Mouse (Mus musculus): Measurements from ENCODE around the gene Ntan1. TPM values are rescaled to one million over a fixed set of nuclear protein-coding genes. Genes with fewer than 3 reads are reported as not detected.
"Not testable (repeated sequence)": the region's sequence is repeated elsewhere in the genome, so short reads cannot be mapped to it uniquely, and the experiment has no call there.

The Ntan1 gene
- polyA plus RNA-seq, 1 experiment from 2014 or later, result 152 TPM

DNA sequence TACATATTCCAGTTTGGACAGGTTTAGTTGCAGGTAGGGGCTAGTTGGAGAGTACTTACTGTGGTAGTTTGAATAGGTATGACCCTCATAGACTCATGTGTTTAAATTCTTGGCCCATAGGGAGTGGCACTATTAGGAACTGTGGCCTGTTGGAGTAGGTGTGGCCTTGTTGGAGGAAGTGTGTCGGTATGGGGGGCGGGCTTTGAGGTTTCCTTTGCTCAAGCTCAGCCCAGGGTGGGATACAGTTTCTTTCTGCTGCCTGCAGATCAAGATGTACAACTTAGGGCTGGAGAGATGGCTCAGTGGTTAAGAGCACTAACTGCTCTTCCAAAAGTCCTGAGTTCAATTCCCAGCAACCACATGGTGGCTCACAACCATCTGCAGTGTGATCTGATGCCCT, 25.2 kb upstream of the Ntan1 start:
- WGBS, result 100% methylated on average over 2 of the region's 2 CpGs
- not testable (repeated sequence) for ATAC-seq (ENCODE audit: insufficient read depth, low FRiP score, low TSS enrichment); H3K4me1 ChIP-seq (ENCODE audit: control insufficient read depth, insufficient read depth, low read length); H3K4me3 ChIP-seq (ENCODE audit: low read depth, low read length); H3K27me3 ChIP-seq (ENCODE audit: control insufficient read depth, insufficient read depth, low read length); H3K9me3 ChIP-seq (ENCODE audit: control insufficient read depth, low read length); H3K9ac ChIP-seq (ENCODE audit: low read length); DNase-seq (ENCODE audit: low spot score); H3K4me2 ChIP-seq (ENCODE audit: low read depth); H3K27ac ChIP-seq (ENCODE audit: low read depth, low read length)
- peaks cover 26% of the 10 kb centered on the region for H3K36me3 ChIP-seq (ENCODE audit: control insufficient read depth, insufficient read depth, low read length)

DNA sequence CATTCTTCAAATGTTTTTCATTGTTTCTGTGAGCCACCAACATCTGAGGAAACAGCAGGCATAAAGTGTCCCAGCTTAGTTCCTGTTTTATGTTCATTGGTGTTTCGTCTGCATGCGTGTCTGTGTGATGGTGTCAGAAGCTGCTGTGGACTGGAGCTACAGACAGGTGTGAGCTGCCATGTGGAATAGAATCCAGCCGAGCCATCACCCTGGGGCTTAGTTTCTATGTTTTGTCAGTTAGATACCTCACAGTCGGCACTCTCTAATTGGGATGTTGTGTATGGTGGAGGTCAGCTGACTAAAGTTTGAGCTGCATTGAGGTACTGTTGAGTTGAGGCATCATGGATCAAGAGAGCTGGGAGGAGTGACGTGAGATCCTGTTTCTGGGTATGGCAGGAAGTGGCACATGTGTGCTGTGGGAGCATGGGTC, 21.9 kb upstream of the Ntan1 start:
- Histone ChIP-seq H3K4me1 (ENCODE audit: control insufficient read depth, insufficient read depth, low read length) (no peaks in the 10 kb centered on the region), H3K9ac (ENCODE audit: low read length) (no peak overlapping the region), H3K4me2 (ENCODE audit: low read depth) (no peak overlapping the region), H3K36me3 (ENCODE audit: control insufficient read depth, insufficient read depth, low read length) (peaks cover 32% of the 10 kb centered on the region), H3K27me3 (ENCODE audit: control insufficient read depth, insufficient read depth, low read length) (no peaks in the 10 kb centered on the region), H3K9me3 (ENCODE audit: control insufficient read depth, low read length) (no peaks in the 10 kb centered on the region), H3K4me3 (ENCODE audit: low read depth, low read length) (no peak overlapping the region), H3K27ac (ENCODE audit: low read depth, low read length) (no peak overlapping the region)
- DNase-seq (ENCODE audit: low spot score) (no peak), ATAC-seq (ENCODE audit: insufficient read depth, low FRiP score, low TSS enrichment) (no peak)
- 93% methylated on average over 5 of the region's 5 CpGs for WGBS

DNA sequence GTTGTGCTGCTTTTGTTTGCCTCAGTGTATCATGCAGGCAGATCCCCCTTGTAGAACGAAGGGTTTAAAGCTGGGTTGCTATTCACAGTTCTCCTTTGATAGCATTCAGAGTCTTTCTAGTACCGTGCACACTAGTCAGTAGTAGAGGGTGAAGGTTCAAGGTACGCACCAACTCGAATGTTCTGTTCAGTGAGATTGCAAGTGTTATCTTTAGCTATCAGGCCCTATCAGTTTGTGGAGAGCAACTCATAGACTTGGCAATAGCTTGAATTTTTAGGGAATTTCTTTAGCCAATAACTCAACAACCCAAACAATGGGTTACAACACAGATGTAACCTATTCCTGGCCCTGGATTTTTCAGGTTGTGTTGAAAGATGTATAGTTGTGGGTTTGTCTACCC, 17.4 kb upstream of the Ntan1 start:
- Histone ChIP-seq H3K27me3 (ENCODE audit: control insufficient read depth, insufficient read depth, low read length) (no peaks in the 10 kb centered on the region), H3K4me2 (ENCODE audit: low read depth) (no peak overlapping the region), H3K36me3 (ENCODE audit: control insufficient read depth, insufficient read depth, low read length) (peaks cover 24% of the 10 kb centered on the region), H3K9me3 (ENCODE audit: control insufficient read depth, low read length) (no peaks in the 10 kb centered on the region), H3K4me1 (ENCODE audit: control insufficient read depth, insufficient read depth, low read length) (no peaks in the 10 kb centered on the region), H3K4me3 (ENCODE audit: low read depth, low read length) (no peak overlapping the region), H3K9ac (ENCODE audit: low read length) (no peak overlapping the region), H3K27ac (ENCODE audit: low read depth, low read length) (no peak overlapping the region)
- ATAC-seq (ENCODE audit: insufficient read depth, low FRiP score, low TSS enrichment), result no peak
- 93% methylated on average over 4 of the region's 4 CpGs for WGBS
- no peak for DNase-seq (ENCODE audit: low spot score)

DNA sequence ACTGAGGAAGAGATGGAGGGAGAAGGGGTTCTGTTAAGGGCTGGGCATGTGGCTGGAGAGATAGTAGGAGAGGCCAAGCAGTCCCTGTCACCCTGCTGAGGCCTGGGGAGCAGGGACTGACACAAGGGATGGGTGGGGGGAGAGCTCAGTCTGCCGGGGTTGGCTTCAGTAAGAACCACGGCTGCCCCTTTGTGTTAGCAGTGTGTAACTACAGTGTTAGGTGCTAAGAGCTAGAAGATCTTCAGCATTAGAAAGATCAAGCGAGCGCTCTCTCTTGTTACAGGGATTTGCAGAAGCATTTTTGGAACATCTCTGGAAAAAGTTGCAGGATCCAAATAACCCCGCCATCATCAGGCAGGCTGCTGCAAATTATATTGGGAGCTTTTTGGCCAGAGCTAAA, 14.0 kb upstream of the Ntan1 start:
- ATAC-seq (ENCODE audit: insufficient read depth, low FRiP score, low TSS enrichment), result no peak
- H3K9ac ChIP-seq (ENCODE audit: low read length), result no peak overlapping the region
- DNase-seq (ENCODE audit: low spot score), result no peak
- H3K27ac ChIP-seq (ENCODE audit: low read depth, low read length), result no peak overlapping the region
- H3K4me2 ChIP-seq (ENCODE audit: low read depth), result no peak overlapping the region
- H3K27me3 ChIP-seq (ENCODE audit: control insufficient read depth, insufficient read depth, low read length), result no peaks in the 10 kb centered on the region
- H3K4me3 ChIP-seq (ENCODE audit: low read depth, low read length), result no peak overlapping the region
- no peaks in the 10 kb centered on the region for H3K9me3 ChIP-seq (ENCODE audit: control insufficient read depth, low read length)
- H3K4me1 ChIP-seq (ENCODE audit: control insufficient read depth, insufficient read depth, low read length), result no peaks in the 10 kb centered on the region
- WGBS, result 91% methylated on average over 5 of the region's 5 CpGs
- H3K36me3 ChIP-seq (ENCODE audit: control insufficient read depth, insufficient read depth, low read length), result peaks cover 14% of the 10 kb centered on the region

- Histone ChIP-seq H3K4me1 (ENCODE audit: control insufficient read depth, insufficient read depth, low read length) (no peaks in the 10 kb centered on the region), H3K9ac (ENCODE audit: low read length) (no peak overlapping the region), H3K4me2 (ENCODE audit: low read depth) (no peak overlapping the region), H3K27me3 (ENCODE audit: control insufficient read depth, insufficient read depth, low read length) (no peaks in the 10 kb centered on the region), H3K27ac (ENCODE audit: low read depth, low read length) (no peak overlapping the region), H3K4me3 (ENCODE audit: low read depth, low read length) (no peak overlapping the region), H3K36me3 (ENCODE audit: control insufficient read depth, insufficient read depth, low read length) (peaks cover 19% of the 10 kb centered on the region), H3K9me3 (ENCODE audit: control insufficient read depth, low read length) (no peaks in the 10 kb centered on the region)
- no peak for DNase-seq (ENCODE audit: low spot score)
- no peak for ATAC-seq (ENCODE audit: insufficient read depth, low FRiP score, low TSS enrichment)
- 93% methylated on average over 4 of the region's 4 CpGs for WGBS
These were observed 11.0 kb upstream of the Ntan1 start for GRCm38 (mm10) chr16:13807616-13808015.

DNA sequence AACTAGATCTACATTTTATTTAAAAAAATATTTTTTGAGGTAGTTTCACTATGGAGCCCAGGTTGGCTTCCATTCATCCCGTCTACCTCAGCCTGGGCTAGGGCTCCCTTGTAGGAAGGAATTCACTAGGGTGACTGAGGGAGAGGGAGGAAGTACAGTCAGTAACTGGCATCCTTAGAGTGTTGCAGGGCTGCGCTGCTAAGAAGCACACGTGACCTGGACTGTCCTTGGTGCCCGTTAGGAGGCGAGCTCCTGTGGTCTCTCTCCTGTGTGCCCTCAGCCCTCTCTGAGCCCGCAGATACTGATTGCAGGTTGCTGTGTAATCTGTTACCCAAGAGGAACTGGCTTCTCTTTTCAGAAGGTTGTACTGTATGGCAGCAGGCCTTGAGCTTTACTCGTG, 10.2 kb upstream of the Ntan1 start:
- DNase-seq (ENCODE audit: low spot score), result no peak

DNA sequence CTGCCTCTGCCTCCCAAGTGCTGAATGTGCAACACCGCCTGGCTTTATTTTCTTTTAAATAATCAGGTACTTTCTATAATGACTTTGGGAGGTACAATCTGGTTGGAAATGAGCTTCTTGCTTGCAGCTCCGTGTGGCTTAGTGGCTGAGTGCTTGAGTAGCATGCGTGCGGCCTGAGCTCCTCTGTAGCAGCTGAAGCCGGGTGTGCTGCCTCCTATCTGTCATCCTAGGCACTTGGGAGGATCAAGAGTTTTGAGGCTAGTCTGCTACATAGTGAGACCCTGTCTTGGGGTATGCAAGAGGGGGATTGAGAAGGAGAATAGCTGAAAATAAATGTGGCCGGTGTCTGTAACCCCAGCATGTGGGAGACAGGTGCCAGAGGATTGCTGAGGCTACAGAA, 6.5 kb upstream of the Ntan1 start:
- no peaks in the 10 kb centered on the region for H3K9me3 ChIP-seq (ENCODE audit: control insufficient read depth, low read length)
- ATAC-seq (ENCODE audit: insufficient read depth, low FRiP score, low TSS enrichment) (no peak), DNase-seq (ENCODE audit: low spot score) (no peak)
- H3K36me3 ChIP-seq (ENCODE audit: control insufficient read depth, insufficient read depth, low read length), result peaks cover 25% of the 10 kb centered on the region
- WGBS, result 94% methylated on average over 6 of the region's 6 CpGs
- no peaks in the 10 kb centered on the region for H3K27me3 ChIP-seq (ENCODE audit: control insufficient read depth, insufficient read depth, low read length)
- H3K4me1 ChIP-seq (ENCODE audit: control insufficient read depth, insufficient read depth, low read length), result no peaks in the 10 kb centered on the region
- H3K27ac ChIP-seq (ENCODE audit: low read depth, low read length), result no peak overlapping the region
- no peak overlapping the region for H3K4me2 ChIP-seq (ENCODE audit: low read depth)
- no peak overlapping the region for H3K9ac ChIP-seq (ENCODE audit: low read length)
- H3K4me3 ChIP-seq (ENCODE audit: low read depth, low read length), result no peak overlapping the region

More for the DNA sequence above, 10.2 kb upstream of the Ntan1 start:
- H3K4me2 ChIP-seq (ENCODE audit: low read depth), result no peak overlapping the region
- no peak overlapping the region for H3K9ac ChIP-seq (ENCODE audit: low read length)
- peaks cover 23% of the 10 kb centered on the region for H3K36me3 ChIP-seq (ENCODE audit: control insufficient read depth, insufficient read depth, low read length)
- 95% methylated on average over 7 of the region's 7 CpGs for WGBS
- no peaks in the 10 kb centered on the region for H3K27me3 ChIP-seq (ENCODE audit: control insufficient read depth, insufficient read depth, low read length)
- no peak overlapping the region for H3K4me3 ChIP-seq (ENCODE audit: low read depth, low read length)
- no peaks in the 10 kb centered on the region for H3K9me3 ChIP-seq (ENCODE audit: control insufficient read depth, low read length)
- H3K27ac ChIP-seq (ENCODE audit: low read depth, low read length), result no peak overlapping the region
- ATAC-seq (ENCODE audit: insufficient read depth, low FRiP score, low TSS enrichment), result no peak
- no peaks in the 10 kb centered on the region for H3K4me1 ChIP-seq (ENCODE audit: control insufficient read depth, insufficient read depth, low read length)

DNA sequence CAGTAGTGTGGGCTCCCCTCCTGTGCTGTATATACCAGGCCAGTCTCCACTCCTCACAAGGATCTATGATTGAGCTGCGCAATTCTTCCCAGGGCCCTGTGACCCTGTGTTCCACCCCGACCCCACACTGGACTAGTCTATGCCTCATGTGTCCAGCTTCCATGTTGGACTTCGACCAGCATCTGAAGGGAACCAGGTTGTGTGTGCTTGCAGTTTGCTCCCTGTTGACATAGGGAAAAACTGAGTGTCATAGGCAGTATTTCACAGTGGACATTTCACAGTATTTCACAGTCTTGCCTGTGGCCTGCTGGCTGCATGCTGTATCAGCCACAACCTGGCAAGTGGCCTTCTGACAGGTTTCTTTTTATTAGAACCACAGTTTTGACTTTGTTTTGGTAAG, 5.4 kb upstream of the Ntan1 start:
- no peak overlapping the region for H3K4me3 ChIP-seq (ENCODE audit: low read depth, low read length)
- H3K9ac ChIP-seq (ENCODE audit: low read length), result no peak overlapping the region
- no peaks in the 10 kb centered on the region for H3K9me3 ChIP-seq (ENCODE audit: control insufficient read depth, low read length)
- DNase-seq (ENCODE audit: low spot score) (no peak), ATAC-seq (ENCODE audit: insufficient read depth, low FRiP score, low TSS enrichment) (no peak)
- no peak overlapping the region for H3K4me2 ChIP-seq (ENCODE audit: low read depth)
- H3K4me1 ChIP-seq (ENCODE audit: control insufficient read depth, insufficient read depth, low read length), result no peaks in the 10 kb centered on the region
- H3K27ac ChIP-seq (ENCODE audit: low read depth, low read length), result no peak overlapping the region
- peaks cover 25% of the 10 kb centered on the region for H3K36me3 ChIP-seq (ENCODE audit: control insufficient read depth, insufficient read depth, low read length)
- H3K27me3 ChIP-seq (ENCODE audit: control insufficient read depth, insufficient read depth, low read length), result no peaks in the 10 kb centered on the region
- 99% methylated on average over 3 of the region's 3 CpGs for WGBS

- no peaks in the 10 kb centered on the region for H3K27me3 ChIP-seq (ENCODE audit: control insufficient read depth, insufficient read depth, low read length)
- no peaks in the 10 kb centered on the region for H3K9me3 ChIP-seq (ENCODE audit: control insufficient read depth, low read length)
- H3K9ac ChIP-seq (ENCODE audit: low read length), result peak overlapping the region; percentile 81
- H3K4me3 ChIP-seq (ENCODE audit: low read depth, low read length), result peak overlapping the region; percentile 75
- peak overlapping the region; percentile 77 for H3K4me2 ChIP-seq (ENCODE audit: low read depth)
- DNase-seq (ENCODE audit: low spot score), result no peak
- no peaks in the 10 kb centered on the region for H3K36me3 ChIP-seq (ENCODE audit: control insufficient read depth, insufficient read depth, low read length)
- WGBS, result 0% methylated on average over 36 of the region's 36 CpGs
- peak overlapping the region; percentile 90 for H3K27ac ChIP-seq (ENCODE audit: low read depth, low read length)
- peak; percentile 56 for ATAC-seq (ENCODE audit: insufficient read depth, low FRiP score, low TSS enrichment)
- no peaks in the 10 kb centered on the region for H3K4me1 ChIP-seq (ENCODE audit: control insufficient read depth, insufficient read depth, low read length)
These were observed 724 bp downstream of the Ntan1 start for GRCm38 (mm10) chr16:13819394-13819743.
